ENCODE assay signal across 14 mouse cellular contexts in the genomic region with DNA sequence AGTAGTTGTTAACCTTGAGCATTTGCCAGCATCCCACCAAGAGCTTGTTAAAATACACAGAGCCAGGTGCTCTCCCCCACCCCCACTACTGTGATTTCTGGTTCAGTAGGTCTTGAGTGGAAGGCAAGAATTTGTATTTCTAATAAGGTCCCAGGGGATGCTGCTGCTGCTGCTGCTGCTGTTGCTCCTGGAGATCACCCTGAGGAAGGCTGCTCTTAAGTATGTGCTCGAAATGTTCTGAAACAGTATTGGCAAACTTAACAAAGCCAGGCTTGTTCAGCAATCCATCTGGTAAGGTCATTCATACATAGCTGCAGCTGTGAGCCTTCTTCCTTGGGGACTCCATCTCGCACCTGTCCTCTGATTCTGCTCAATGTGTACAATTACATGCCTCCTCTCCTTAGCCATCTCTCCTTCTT.
DNase-seq lines count a peak whose midpoint lies in the region; ATAC-seq and TF ChIP-seq lines count a peak whose summit lies in the region.
"Had no signal": no experiment of that assay in that cellular context is flagged by ENCODE, and none has a peak within 500 bp of the region (broad histone marks: within the 10 kb centered on the region; RNA-seq: fewer than 3 reads in every experiment).

No protein-coding gene starts in this region.

- no peaks in the 10 kb centered on the region for H3K9me3 ChIP-seq in forebrain, postnatal 0 days (ENCODE audit: low read length)
- no peaks in the 10 kb centered on the region for H3K9me3 ChIP-seq in forebrain, embryonic 13.5 days (replicated peaks)
- H3K9me3 ChIP-seq in neural tube, embryonic 15.5 days (replicated peaks), result no peaks in the 10 kb centered on the region
- H3K9me3 ChIP-seq in limb, embryonic 15.5 days, result no peaks in the 10 kb centered on the region

- no peaks in the 10 kb centered on the region for H3K4me1 ChIP-seq in forebrain, postnatal 0 days (ENCODE audit: insufficient read depth)
- peaks cover 3% of the 10 kb centered on the region; the same call in 1 of the 2 replicates for H3K4me1 ChIP-seq in forebrain, embryonic 13.5 days
- peaks cover 13% of the 10 kb centered on the region; the same call in 1 of the 2 replicates for H3K4me1 ChIP-seq in neural tube, embryonic 15.5 days
- H3K4me1 ChIP-seq in limb, embryonic 15.5 days, result peaks cover 19% of the 10 kb centered on the region

- no peak overlapping the region for H3K27ac ChIP-seq in forebrain, postnatal 0 days (ENCODE audit: low read depth, low read length)
- H3K27ac ChIP-seq in forebrain, embryonic 13.5 days, result no peak overlapping the region
- H3K27ac ChIP-seq in neural tube, embryonic 15.5 days (replicated peaks), result no peak overlapping the region
- no peak overlapping the region for H3K27ac ChIP-seq in limb, embryonic 15.5 days
- H3K27ac ChIP-seq: macrophage had no signal

- no peak overlapping the region for H3K4me3 ChIP-seq in forebrain, postnatal 0 days (ENCODE audit: low read depth, low read length)
- no peak overlapping the region for H3K4me3 ChIP-seq in forebrain, embryonic 13.5 days
- no peak overlapping the region for H3K4me3 ChIP-seq in neural tube, embryonic 15.5 days (replicated peaks)
- H3K4me3 ChIP-seq in limb, embryonic 15.5 days, result no peak overlapping the region
- H3K4me3 ChIP-seq: erythroblast, embryonic 14.5 days had no signal

- H3K9ac ChIP-seq in forebrain, postnatal 0 days, result no peak overlapping the region
- H3K9ac ChIP-seq in forebrain, embryonic 13.5 days, result no peak overlapping the region
- no peak overlapping the region for H3K9ac ChIP-seq in neural tube, embryonic 15.5 days (replicated peaks)
- H3K9ac ChIP-seq in limb, embryonic 15.5 days, result no peak overlapping the region

- WGBS in forebrain, postnatal 0 days, result 60% methylated on average over 2 of the region's 2 CpGs
- WGBS in forebrain, embryonic 13.5 days, result 65% methylated on average over 2 of the region's 2 CpGs
- 34% methylated on average over 2 of the region's 2 CpGs for WGBS in neural tube, embryonic 15.5 days
- 21% methylated on average over 2 of the region's 2 CpGs for WGBS in limb, embryonic 15.5 days

- H3K36me3 ChIP-seq in forebrain, postnatal 0 days (ENCODE audit: insufficient read depth), result no peaks in the 10 kb centered on the region
- H3K36me3 ChIP-seq in forebrain, embryonic 13.5 days (ENCODE audit: poor library complexity, severe bottlenecking), result no peaks in the 10 kb centered on the region
- no peaks in the 10 kb centered on the region for H3K36me3 ChIP-seq in neural tube, embryonic 15.5 days
- H3K36me3 ChIP-seq in limb, embryonic 15.5 days, result no peaks in the 10 kb centered on the region

- TF ChIP-seq CTCF in forebrain, postnatal 0 days (IDR thresholded peaks at IDR 0.05; ENCODE audit: low read depth), result no peak

- ATAC-seq in forebrain, postnatal 0 days, result peak; percentile 42; the same call in 1 of the 2 replicates
- ATAC-seq in forebrain, embryonic 13.5 days, result no peak
- no peak for ATAC-seq in neural tube, embryonic 15.5 days (ENCODE audit: low FRiP score)
- ATAC-seq in limb, embryonic 15.5 days (ENCODE audit: insufficient number of reproducible peaks, low FRiP score, low TSS enrichment, low read depth), result peak; percentile 74; the same call in 1 of the 2 replicates

- H3K4me2 ChIP-seq in forebrain, postnatal 0 days (ENCODE audit: low read depth), result no peak overlapping the region
- H3K4me2 ChIP-seq in forebrain, embryonic 13.5 days, result no peak overlapping the region
- H3K4me2 ChIP-seq in neural tube, embryonic 15.5 days, result no peak overlapping the region
- no peak overlapping the region for H3K4me2 ChIP-seq in limb, embryonic 15.5 days
- H3K4me2 ChIP-seq: liver, embryonic 11.5 days had no signal

- H3K27me3 ChIP-seq in forebrain, postnatal 0 days (ENCODE audit: insufficient read depth, low read length), result no peaks in the 10 kb centered on the region
- H3K27me3 ChIP-seq in forebrain, embryonic 13.5 days, result no peaks in the 10 kb centered on the region
- no peaks in the 10 kb centered on the region for H3K27me3 ChIP-seq in neural tube, embryonic 15.5 days (replicated peaks)
- no peaks in the 10 kb centered on the region for H3K27me3 ChIP-seq in limb, embryonic 15.5 days

- no peak for DNase-seq in forebrain, postnatal 0 days
- DNase-seq in neural tube, embryonic 10.5 days (ENCODE audit: extremely low spot score, low spot score), result peak; percentile 26
- DNase-seq in urinary bladder, postnatal 25 days (ENCODE audit: low spot score), result no peak
- no peak for DNase-seq in adrenal gland, postnatal 25 days
- DNase-seq in thymus, adult 18-20 months, result no peak
- DNase-seq: adrenal gland, postnatal 10 days; cerebellum, adult 18-20 months; kidney, adult 8-10 months had no signal

Comparison
In these comparisons a context has a peak if more than half of its experiments do, and no peak if none do; other contexts are left out.
1. ATAC-seq: peak in forebrain, postnatal 0 days (single experiment) and limb, embryonic 15.5 days (single experiment); none in forebrain, embryonic 13.5 days (single experiment) and neural tube, embryonic 15.5 days (single experiment).